Mouse (Mus musculus) hindbrain, embryonic 16.5 days (tissue): ENCODE data around the gene Slc16a4. TPM values are rescaled to one million over a fixed set of nuclear protein-coding genes. Genes with fewer than 3 reads are reported as not detected.
A peak's percentile ranks its signal among the peaks of the same experiment; 100 is the strongest.

Source experiments
- ATAC-seq: fragments of 200-750 bp; cut with Nextera tagmentation; 2 replicates; pipeline ENCODE4 v1.8.0; 2017; ENCODE audit warnings: moderate TSS enrichment, moderate library complexity
- H3K27ac ChIP-seq: fragments of 300-500 bp; sonication (generic); 2 replicates; pipeline ENCODE4 v1.5.1; 2014; ENCODE audit warnings: low read depth, mild to moderate bottlenecking, control low read depth, low read length, moderate library complexity
- H3K27me3 ChIP-seq: fragments of 300-500 bp; sonication (generic); replicated peaks from 2 replicates; pipeline ENCODE4 v1.6.1; 2014; ENCODE audit warnings: low read length; ENCODE audit not compliant: control insufficient read depth, insufficient read depth
- H3K36me3 ChIP-seq: fragments of 300-500 bp; sonication (generic); 2 replicates; pipeline ENCODE4 v1.6.1; 2014; ENCODE audit warnings: mild to moderate bottlenecking, low read length, moderate library complexity, mixed read lengths; ENCODE audit not compliant: control insufficient read depth, insufficient read depth
- H3K4me1 ChIP-seq: fragments of 300-500 bp; sonication (generic); 2 replicates; pipeline ENCODE4 v1.6.1; 2014; ENCODE audit warnings: low read depth, low read length; ENCODE audit not compliant: control insufficient read depth, insufficient read depth
- H3K4me2 ChIP-seq: fragments of 300-500 bp; sonication (generic); 2 replicates; pipeline ENCODE4 v1.6.1; 2014; ENCODE audit warnings: mild to moderate bottlenecking, low read length, control low read depth, moderate library complexity
- H3K4me3 ChIP-seq: fragments of 300-500 bp; sonication (generic); 2 replicates; pipeline ENCODE4 v1.5.1; 2014; ENCODE audit warnings: mild to moderate bottlenecking, low read length, control low read depth, moderate library complexity
- H3K9ac ChIP-seq: fragments of 300-500 bp; sonication (generic); 2 replicates; pipeline ENCODE4 v1.6.1; 2014; ENCODE audit warnings: low read depth, mild to moderate bottlenecking, control low read depth, low read length, moderate library complexity
- H3K9me3 ChIP-seq: fragments of 300-500 bp; sonication (generic); 2 replicates; pipeline ENCODE4 v1.6.1; 2014; ENCODE audit warnings: mild to moderate bottlenecking, low read length, moderate library complexity; ENCODE audit not compliant: control insufficient read depth
- WGBS: fragments of 180-500 bp; shearing (Covaris S2); extraction: QIAGEN DNeasy Blood & Tissue Kit; methylation state at CpG from one replicate; pipeline ENCODE4 v1.1.7; 2014; 5-methylcytosine and 5-hydroxymethylcytosine counted together
- polyA plus RNA-seq: library from polyadenylated mRNA; unstranded; fragments of >200 nt; fragmentation: Nextera tagmentation; extraction: Ambion mirVana; gene quantifications from 2 replicates; pipeline ENCODE4 v1.2.1, GENCODE M21; 2015

Gene Slc16a4
- polyA plus RNA-seq, 1 experiment from 2014 or later, result 3.1 TPM

- ATAC-seq, result no peak
- Histone ChIP-seq H3K9me3 (no peaks in the 10 kb centered on the region), H3K4me2 (peak overlapping the region; percentile 84), H3K27ac (no peak overlapping the region), H3K27me3 (no peaks in the 10 kb centered on the region), H3K4me3 (peak overlapping the region; percentile 10; the same call in 1 of the 2 replicates), H3K36me3 (0 out of 2 replicates have a peak, but pooled peaks cover 2% of the 10 kb centered on the region), H3K4me1 (peaks cover 24% of the 10 kb centered on the region), H3K9ac (no peak overlapping the region)
- 69% methylated on average over 28 of the region's 28 CpGs for WGBS
These were observed 39.7 kb downstream of the Slc16a4 start for GRCm38 (mm10) chr3:107330503-107331424.

- 22% methylated on average over 17 of the region's 17 CpGs for WGBS
- H3K27ac ChIP-seq, result peak overlapping the region; percentile 84; the same call in 1 of the 2 replicates
These were observed 40.7 kb downstream of the Slc16a4 start for GRCm38 (mm10) chr3:107331746-107332126.

GRCm38 (mm10) chr3:107332127-107332959 is 41.3 kb downstream of the Slc16a4 start:
- no peaks in the 10 kb centered on the region for H3K9me3 ChIP-seq
- under 1% methylated on average over 63 of the region's 75 CpGs for whole genome bisulfite sequencing
- peak overlapping the region; percentile 77 for H3K4me3 ChIP-seq

More at GRCm38 (mm10) chr3:107331746-107332126, 40.7 kb downstream of the Slc16a4 start:
- peak overlapping the region; percentile 84 for H3K4me2 ChIP-seq
- peak overlapping the region; percentile 79 for H3K9ac ChIP-seq
- H3K4me3 ChIP-seq, result peak overlapping the region; percentile 77
- H3K9me3 ChIP-seq, result no peaks in the 10 kb centered on the region
- no peak for ATAC-seq
- no peaks in the 10 kb centered on the region for H3K27me3 ChIP-seq
- 0 out of 2 replicates have a peak, but pooled peaks cover 2% of the 10 kb centered on the region for H3K36me3 ChIP-seq
- H3K4me1 ChIP-seq, result peaks cover 24% of the 10 kb centered on the region

GRCm38 (mm10) chr3:107332960-107333380 is 41.9 kb downstream of the Slc16a4 start:
- peak; percentile 97 for ATAC-seq
- under 1% methylated on average over 37 of the region's 37 CpGs for WGBS

More at GRCm38 (mm10) chr3:107332127-107332959, 41.3 kb downstream of the Slc16a4 start:
- Histone ChIP-seq H3K36me3 (0 out of 2 replicates have a peak, but pooled peaks cover 2% of the 10 kb centered on the region), H3K4me1 (peaks cover 24% of the 10 kb centered on the region), H3K9ac (peak overlapping the region; percentile 79), H3K27me3 (no peaks in the 10 kb centered on the region), H3K27ac (peak overlapping the region; percentile 84), H3K4me2 (peak overlapping the region; percentile 84)
- ATAC-seq, result peak; percentile 0; the same call in 1 of the 2 replicates

GRCm38 (mm10) chr3:107333381-107334201 is 42.6 kb downstream of the Slc16a4 start, which contains the start of gene Rbm15:
Gene Rbm15, minus strand, starts transcription at chr3:107333673.
- under 1% methylated on average over 62 of the region's 62 CpGs for WGBS
- H3K4me3 ChIP-seq, result peak within 1 kb of the TSS; percentile 83
- H3K4me1 ChIP-seq, result peaks cover 24% of the 10 kb centered on the region
- peak; percentile 95 for ATAC-seq
- no peaks in the 10 kb centered on the region for H3K27me3 ChIP-seq
- peak within 1 kb of the TSS; percentile 86 for H3K9ac ChIP-seq
- H3K9me3 ChIP-seq, result no peaks in the 10 kb centered on the region
- H3K36me3 ChIP-seq, result 0 out of 2 replicates have a peak, but pooled peaks cover 2% of the 10 kb centered on the region
- peak within 1 kb of the TSS; percentile 94 for H3K27ac ChIP-seq
- peak within 1 kb of the TSS; percentile 84 for H3K4me2 ChIP-seq

More at GRCm38 (mm10) chr3:107332960-107333380, 41.9 kb downstream of the Slc16a4 start:
- H3K9me3 ChIP-seq, result no peaks in the 10 kb centered on the region
- H3K4me1 ChIP-seq, result peaks cover 24% of the 10 kb centered on the region
- H3K4me2 ChIP-seq, result peak overlapping the region; percentile 6; the same call in 1 of the 2 replicates
- peak overlapping the region; percentile 83 for H3K4me3 ChIP-seq
- peak overlapping the region; percentile 94 for H3K27ac ChIP-seq
- 0 out of 2 replicates have a peak, but pooled peaks cover 2% of the 10 kb centered on the region for H3K36me3 ChIP-seq
- H3K27me3 ChIP-seq, result no peaks in the 10 kb centered on the region
- peak overlapping the region; percentile 79 for H3K9ac ChIP-seq

GRCm38 (mm10) chr3:107334202-107334934 is 43.3 kb downstream of the Slc16a4 start:
- 12% methylated on average over 12 of the region's 12 CpGs for WGBS
- Histone ChIP-seq H3K27me3 (no peaks in the 10 kb centered on the region), H3K4me3 (peak overlapping the region; percentile 83), H3K9ac (peak overlapping the region; percentile 86), H3K27ac (peak overlapping the region; percentile 94), H3K36me3 (0 out of 2 replicates have a peak, but pooled peaks cover 2% of the 10 kb centered on the region), H3K4me2 (peak overlapping the region; percentile 63), H3K4me1 (peaks cover 24% of the 10 kb centered on the region), H3K9me3 (no peaks in the 10 kb centered on the region)
- no peak for ATAC-seq

- Histone ChIP-seq H3K36me3 (no peaks in the 10 kb centered on the region), H3K4me2 (no peak overlapping the region), H3K9ac (no peak overlapping the region), H3K4me1 (no peaks in the 10 kb centered on the region), H3K27ac (no peak overlapping the region), H3K4me3 (no peak overlapping the region), H3K9me3 (no peaks in the 10 kb centered on the region), H3K27me3 (no peaks in the 10 kb centered on the region)
- WGBS, result 56% methylated on average over 3 of the region's 3 CpGs
- ATAC-seq, result no peak
These were observed 52.9 kb downstream of the Slc16a4 start for GRCm38 (mm10) chr3:107343971-107344370.
